Comparison of ENCODE assay signal across 30 mouse cellular contexts in the genomic region with DNA sequence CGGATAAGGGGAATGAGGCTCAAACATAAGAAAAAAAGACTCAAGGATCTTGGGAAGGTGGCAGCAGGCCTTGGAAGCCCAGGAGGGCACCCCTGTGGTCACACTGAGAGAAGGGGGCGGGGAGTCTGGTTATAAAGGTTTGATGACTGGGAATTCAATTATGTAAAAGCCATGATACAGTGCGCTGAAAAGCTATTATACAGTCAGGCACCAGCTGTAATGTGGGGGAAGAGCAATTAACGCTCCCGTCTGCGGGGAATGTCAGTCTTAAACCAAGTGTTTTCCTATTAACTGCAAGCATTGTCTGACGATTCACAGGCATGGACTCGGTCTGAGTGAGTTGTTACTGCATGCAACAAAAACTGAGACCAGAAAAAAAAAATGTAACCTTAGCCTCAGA. TPM values are rescaled to one million over a fixed set of nuclear protein-coding genes. Genes with fewer than 3 reads are reported as not detected.
A peak's percentile ranks its signal among the peaks of the same experiment; 100 is the strongest.
DNase-seq lines count a peak whose midpoint lies in the region; ATAC-seq and TF ChIP-seq lines count a peak whose summit lies in the region.
"Had no signal": no experiment of that assay in that cellular context is flagged by ENCODE, and none has a peak within 500 bp of the region (broad histone marks: within the 10 kb centered on the region; RNA-seq: fewer than 3 reads in every experiment).

No protein-coding gene starts in this region.

- peak; percentile 66; the same call in 1 of the 2 replicates for ATAC-seq in hindbrain, embryonic 11.5 days (ENCODE audit: low FRiP score)
- ATAC-seq in hindbrain, postnatal 0 days: no peak
- peak; percentile 44; the same call in 1 of the 2 replicates for ATAC-seq in midbrain, embryonic 13.5 days
- peak; percentile 54; the same call in 1 of the 2 replicates for ATAC-seq in forebrain, embryonic 16.5 days
- peak; percentile 76 for ATAC-seq in neural tube, embryonic 14.5 days (ENCODE audit: low read depth)
- ATAC-seq: CD4-positive, CD25-positive, alpha-beta regulatory T cell, adult 4 months; liver, embryonic 12.5 days; liver, postnatal 0 days; midbrain, embryonic 16.5 days had no signal

- H3K4me3 ChIP-seq in hindbrain, embryonic 11.5 days (ENCODE audit: low read depth, low read length): no peak overlapping the region
- no peak overlapping the region for H3K4me3 ChIP-seq in hindbrain, postnatal 0 days (ENCODE audit: low read length)
- H3K4me3 ChIP-seq in midbrain, embryonic 13.5 days (replicated peaks): no peak overlapping the region
- H3K4me3 ChIP-seq in midbrain, embryonic 10.5 days: no peak overlapping the region
- no peak overlapping the region for H3K4me3 ChIP-seq in forebrain, embryonic 16.5 days (replicated peaks; ENCODE audit: low read length)
- H3K4me3 ChIP-seq in neural tube, embryonic 14.5 days (ENCODE audit: low read depth, low read length): no peak overlapping the region
- H3K4me3 ChIP-seq: embryonic facial prominence, embryonic 13.5 days; erythroblast, embryonic 14.5 days; heart, embryonic 12.5 days; kidney, embryonic 15.5 days; limb, embryonic 13.5 days; liver, embryonic 12.5 days; myocyte had no signal

- DNase-seq in hindbrain, embryonic 11.5 days (ENCODE audit: low spot score): no peak
- no peak for DNase-seq in hindbrain, postnatal 0 days (ENCODE audit: low spot score)
- no peak for DNase-seq in midbrain, embryonic 10.5 days (ENCODE audit: low spot score)
- DNase-seq in ovary, postnatal 14 days (ENCODE audit: low spot score): no peak
- DNase-seq: adrenal gland, postnatal 25 days; cerebellum, adult 18-20 months; cerebellum, postnatal 10 days; gastrocnemius, postnatal 25 days; heart, adult 18-20 months; heart, postnatal 4 days; kidney, adult 18-20 months; kidney, postnatal 25 days; liver, postnatal 0 days; lung, postnatal 36 days; right cerebral cortex, postnatal 4 days; thymus, adult 18-20 months; thymus, postnatal 36 days had no signal

- H3K9me3 ChIP-seq in hindbrain, embryonic 11.5 days (ENCODE audit: control insufficient read depth, low read length): no peaks in the 10 kb centered on the region
- H3K9me3 ChIP-seq in hindbrain, postnatal 0 days (ENCODE audit: low read length): no peaks in the 10 kb centered on the region
- no peaks in the 10 kb centered on the region for H3K9me3 ChIP-seq in midbrain, embryonic 13.5 days
- H3K9me3 ChIP-seq in midbrain, embryonic 10.5 days (replicated peaks): no peaks in the 10 kb centered on the region
- no peaks in the 10 kb centered on the region for H3K9me3 ChIP-seq in forebrain, embryonic 16.5 days (ENCODE audit: control insufficient read depth, low read length)
- H3K9me3 ChIP-seq in neural tube, embryonic 14.5 days (ENCODE audit: control insufficient read depth, low read length): no peaks in the 10 kb centered on the region
- H3K9me3 ChIP-seq: embryonic facial prominence, embryonic 13.5 days; kidney, embryonic 15.5 days; limb, embryonic 13.5 days; liver, embryonic 12.5 days had no signal

- WGBS in hindbrain, embryonic 11.5 days: 77% methylated on average over 8 of the region's 8 CpGs
- 55% methylated on average over 8 of the region's 8 CpGs for WGBS in hindbrain, postnatal 0 days
- WGBS in midbrain, embryonic 13.5 days: 44% methylated on average over 8 of the region's 8 CpGs
- 87% methylated on average over 8 of the region's 8 CpGs for WGBS in midbrain, embryonic 10.5 days
- 19% methylated on average over 8 of the region's 8 CpGs for WGBS in forebrain, embryonic 16.5 days
- WGBS in neural tube, embryonic 14.5 days: 29% methylated on average over 8 of the region's 8 CpGs

- no peak overlapping the region; the same call in 1 of the 2 replicates for H3K27ac ChIP-seq in hindbrain, embryonic 11.5 days (ENCODE audit: low read depth, low read length)
- no peak overlapping the region for H3K27ac ChIP-seq in hindbrain, postnatal 0 days
- H3K27ac ChIP-seq in midbrain, embryonic 13.5 days: peak overlapping the region; percentile 44
- H3K27ac ChIP-seq in midbrain, embryonic 10.5 days (replicated peaks): no peak overlapping the region
- no peak overlapping the region for H3K27ac ChIP-seq in forebrain, embryonic 16.5 days (ENCODE audit: low read length)
- peak overlapping the region; percentile 60 for H3K27ac ChIP-seq in neural tube, embryonic 14.5 days (ENCODE audit: low read depth, low read length)
- H3K27ac ChIP-seq: embryonic facial prominence, embryonic 13.5 days; kidney, embryonic 15.5 days; limb, embryonic 13.5 days; liver, embryonic 12.5 days; stomach, postnatal 0 days had no signal

- no peaks in the 10 kb centered on the region for H3K36me3 ChIP-seq in hindbrain, embryonic 11.5 days (ENCODE audit: control insufficient read depth, insufficient read depth, low read length)
- H3K36me3 ChIP-seq in hindbrain, postnatal 0 days (ENCODE audit: insufficient read depth, low read length): no peaks in the 10 kb centered on the region
- no peaks in the 10 kb centered on the region for H3K36me3 ChIP-seq in midbrain, embryonic 13.5 days
- H3K36me3 ChIP-seq in midbrain, embryonic 10.5 days: no peaks in the 10 kb centered on the region
- no peaks in the 10 kb centered on the region for H3K36me3 ChIP-seq in forebrain, embryonic 16.5 days (ENCODE audit: control insufficient read depth, insufficient read depth)
- no peaks in the 10 kb centered on the region for H3K36me3 ChIP-seq in neural tube, embryonic 14.5 days (ENCODE audit: control insufficient read depth, insufficient read depth, low read length)
- H3K36me3 ChIP-seq: embryonic facial prominence, embryonic 13.5 days; heart, embryonic 12.5 days; kidney, embryonic 15.5 days; limb, embryonic 13.5 days; liver, embryonic 12.5 days had no signal

- no peak overlapping the region for H3K9ac ChIP-seq in hindbrain, embryonic 11.5 days (ENCODE audit: low read depth, low read length)
- no peak overlapping the region for H3K9ac ChIP-seq in hindbrain, postnatal 0 days (replicated peaks; ENCODE audit: low read length)
- no peak overlapping the region for H3K9ac ChIP-seq in midbrain, embryonic 13.5 days (replicated peaks)
- H3K9ac ChIP-seq in forebrain, embryonic 16.5 days (replicated peaks; ENCODE audit: low read depth, low read length): no peak overlapping the region
- no peak overlapping the region for H3K9ac ChIP-seq in neural tube, embryonic 14.5 days (replicated peaks; ENCODE audit: low read depth, low read length)
- H3K9ac ChIP-seq: embryonic facial prominence, embryonic 13.5 days; heart, embryonic 12.5 days; kidney, embryonic 15.5 days; limb, embryonic 13.5 days; liver, embryonic 12.5 days; liver, postnatal 0 days had no signal

- H3K4me1 ChIP-seq in hindbrain, embryonic 11.5 days (replicated peaks; ENCODE audit: control insufficient read depth, insufficient read depth, low read length): no peaks in the 10 kb centered on the region
- H3K4me1 ChIP-seq in hindbrain, postnatal 0 days (ENCODE audit: insufficient read depth, low read length): no peaks in the 10 kb centered on the region
- peaks cover 6% of the 10 kb centered on the region; the same call in 1 of the 2 replicates for H3K4me1 ChIP-seq in midbrain, embryonic 13.5 days (replicated peaks)
- peaks cover 7% of the 10 kb centered on the region for H3K4me1 ChIP-seq in midbrain, embryonic 10.5 days
- no peaks in the 10 kb centered on the region for H3K4me1 ChIP-seq in forebrain, embryonic 16.5 days (replicated peaks; ENCODE audit: control insufficient read depth, insufficient read depth, low read length)
- no peaks in the 10 kb centered on the region for H3K4me1 ChIP-seq in neural tube, embryonic 14.5 days (ENCODE audit: control insufficient read depth, insufficient read depth, low read length)
- H3K4me1 ChIP-seq: liver, embryonic 12.5 days had no signal

- H3K27me3 ChIP-seq in hindbrain, embryonic 11.5 days (ENCODE audit: control insufficient read depth, insufficient read depth, low read length): no peaks in the 10 kb centered on the region
- no peaks in the 10 kb centered on the region for H3K27me3 ChIP-seq in hindbrain, postnatal 0 days (ENCODE audit: insufficient read depth, low read length)
- no peaks in the 10 kb centered on the region for H3K27me3 ChIP-seq in midbrain, embryonic 13.5 days
- no peaks in the 10 kb centered on the region for H3K27me3 ChIP-seq in midbrain, embryonic 10.5 days (ENCODE audit: low read depth, poor library complexity, severe bottlenecking)
- H3K27me3 ChIP-seq in forebrain, embryonic 16.5 days (replicated peaks; ENCODE audit: control insufficient read depth, insufficient read depth, low read length): no peaks in the 10 kb centered on the region
- no peaks in the 10 kb centered on the region for H3K27me3 ChIP-seq in neural tube, embryonic 14.5 days (ENCODE audit: control insufficient read depth, insufficient read depth, low read length)
- H3K27me3 ChIP-seq: embryonic facial prominence, embryonic 13.5 days; heart, embryonic 12.5 days; kidney, embryonic 15.5 days; limb, embryonic 13.5 days had no signal

- no peak for TF ChIP-seq CTCF in hindbrain, postnatal 0 days (IDR thresholded peaks at IDR 0.05; ENCODE audit: low read depth)

- H3K4me2 ChIP-seq in hindbrain, embryonic 11.5 days (replicated peaks; ENCODE audit: low read depth, low read length): no peak overlapping the region
- H3K4me2 ChIP-seq in hindbrain, postnatal 0 days (ENCODE audit: low read depth, low read length): no peak overlapping the region
- H3K4me2 ChIP-seq in midbrain, embryonic 13.5 days (replicated peaks): no peak overlapping the region
- no peak overlapping the region for H3K4me2 ChIP-seq in forebrain, embryonic 16.5 days (ENCODE audit: low read length)
- H3K4me2 ChIP-seq in neural tube, embryonic 14.5 days (ENCODE audit: low read depth, low read length): no peak overlapping the region
- H3K4me2 ChIP-seq: embryonic facial prominence, embryonic 13.5 days; heart, embryonic 12.5 days; kidney, embryonic 15.5 days; limb, embryonic 13.5 days; liver, embryonic 12.5 days had no signal

RNA-seq across cellular contexts. Expression of gene Rnf7, which starts 22.9 kb away (rescaled TPM):
- 287 and 290 TPM in 2 replicates for polyA plus RNA-seq in hindbrain, embryonic 11.5 days (2014; fragmentation: Nextera tagmentation; extraction: Ambion mirVana)
- 273 and 312 TPM in 2 replicates for total RNA-seq in hindbrain, postnatal 0 days (2014; rRNA removed)
- 231 and 241 TPM in 2 replicates for polyA plus RNA-seq in hindbrain, postnatal 0 days (2015; fragmentation: Nextera tagmentation; extraction: Ambion mirVana)
- polyA plus RNA-seq in midbrain, embryonic 13.5 days (2015; fragmentation: Nextera tagmentation; extraction: Ambion mirVana): 239 and 266 TPM in 2 replicates
- polyA plus RNA-seq in midbrain, embryonic 10.5 days (2016; fragmentation: Nextera tagmentation; extraction: Ambion mirVana): 280 and 283 TPM in 2 replicates
- 179 TPM in 2 replicates for polyA plus RNA-seq in forebrain, embryonic 16.5 days (2015; fragmentation: Nextera tagmentation; extraction: Ambion mirVana)
- polyA plus RNA-seq in neural tube, embryonic 14.5 days (2014; fragmentation: Nextera tagmentation; extraction: Ambion mirVana): 241 and 279 TPM in 2 replicates

Comparison
In these comparisons a context has a peak if more than half of its experiments do, and no peak if none do; other contexts are left out.
1. H3K27ac ChIP-seq: peak in midbrain, embryonic 13.5 days (single experiment) and neural tube, embryonic 14.5 days (single experiment); none in hindbrain, embryonic 11.5 days (single experiment), hindbrain, postnatal 0 days (single experiment), midbrain, embryonic 10.5 days (single experiment) and forebrain, embryonic 16.5 days (single experiment).